Mouse (Mus musculus): Measurements from ENCODE around the gene Ift43.

- TF ChIP-seq CTCF (conservative IDR thresholded peaks at IDR 0.05; ENCODE audit: low read length) = no peak
- TF ChIP-seq POU5F1 (IDR thresholded peaks at IDR 0.05; ENCODE audit: borderline replicate concordance, low read length) = no peak
- TF ChIP-seq NANOG (IDR thresholded peaks at IDR 0.05; ENCODE audit: borderline replicate concordance, low read length) = no peak
Observed at GRCm38 (mm10) chr12:86182414-86182813, 100.1 kb downstream of the Ift43 start.
